Mouse (Mus musculus): Measurements from ENCODE around the gene Gm21987.

The Gm21987 gene

GRCm38 (mm10) chr16:38346529-38347325 lies at the start of gene Gm21987, which contains the start of gene Cox17:
Gm21987 (plus strand) TSS chr16:38347040.
Cox17 (plus strand) TSS chr16:38346991.
- in situ Hi-C loops (cut with MboI, MseI) = no loop called here

GRCm38 (mm10) chr16:38298410-38298809 lies 48.4 kb upstream of the Gm21987 start:
- in situ Hi-C loops (cut with MboI, MseI) = no loop called here

- in situ Hi-C loops (cut with MboI, MseI) = no loop called here
These were observed 44.5 kb upstream of the Gm21987 start for GRCm38 (mm10) chr16:38302367-38302766.

- in situ Hi-C loops (cut with MboI, MseI) = no loop called here
These were observed 42.2 kb upstream of the Gm21987 start for GRCm38 (mm10) chr16:38304460-38305194.

GRCm38 (mm10) chr16:38306571-38307220 lies 40.1 kb upstream of the Gm21987 start:
- in situ Hi-C loops (cut with MboI, MseI) = no loop called here

GRCm38 (mm10) chr16:38307221-38307605 lies 39.6 kb upstream of the Gm21987 start:
- in situ Hi-C loops (cut with MboI, MseI) = no loop called here

GRCm38 (mm10) chr16:38307651-38308050 lies 39.2 kb upstream of the Gm21987 start:
- in situ Hi-C loops (cut with MboI, MseI) = no loop called here

- in situ Hi-C loops (cut with MboI, MseI) = no loop called here
These were observed 38.6 kb upstream of the Gm21987 start for GRCm38 (mm10) chr16:38308195-38308594.

GRCm38 (mm10) chr16:38318492-38318891 lies 28.3 kb upstream of the Gm21987 start:
- in situ Hi-C loops (cut with MboI, MseI) = no loop called here

- in situ Hi-C loops (cut with MboI, MseI) = no loop called here
These were observed 27.8 kb upstream of the Gm21987 start for GRCm38 (mm10) chr16:38319087-38319486.

GRCm38 (mm10) chr16:38321452-38321935 lies 25.3 kb upstream of the Gm21987 start:
- in situ Hi-C loops (cut with MboI, MseI) = no loop called here

- in situ Hi-C loops (cut with MboI, MseI) = no loop called here
These were observed 22.5 kb upstream of the Gm21987 start for GRCm38 (mm10) chr16:38324311-38324710.

GRCm38 (mm10) chr16:38326778-38327397 lies 20.0 kb upstream of the Gm21987 start:
- in situ Hi-C loops (cut with MboI, MseI) = no loop called here

- in situ Hi-C loops (cut with MboI, MseI) = no loop called here
These were observed 17.5 kb upstream of the Gm21987 start for GRCm38 (mm10) chr16:38329340-38329739.

- in situ Hi-C loops (cut with MboI, MseI) = no loop called here
These were observed 12.4 kb upstream of the Gm21987 start for GRCm38 (mm10) chr16:38334431-38334830.

- in situ Hi-C loops (cut with MboI, MseI) = loop anchor here in 1 of 2 experiments (5.0 kb wide), 1 partner anchor 159 kb away; no protein-coding TSS in a partner anchor
These were observed 8.8 kb upstream of the Gm21987 start for GRCm38 (mm10) chr16:38338077-38338476.

GRCm38 (mm10) chr16:38341396-38342324 lies 5.2 kb upstream of the Gm21987 start, which contains the start of gene Maats1:
Maats1 (minus strand) TSS chr16:38342143.
- in situ Hi-C loops (cut with MboI, MseI) = no loop called here

GRCm38 (mm10) chr16:38344941-38345725 lies 1.7 kb upstream of the Gm21987 start:
- in situ Hi-C loops (cut with MboI, MseI) = no loop called here

GRCm38 (mm10) chr16:38347588-38347987 lies 748 bp downstream of the Gm21987 start:
- in situ Hi-C loops (cut with MboI, MseI) = no loop called here

All from T-helper 17 cell (primary cell).